Mouse (Mus musculus) erythroblast, embryonic 14.5 days (primary cell): ENCODE data around the gene Ccdc51. TPM values are rescaled to one million over a fixed set of nuclear protein-coding genes. Genes with fewer than 3 reads are reported as not detected.

Experiments
- H3K27me3 ChIP-seq: 2 replicates; pipeline ENCODE4 v1.6.1; 2012; ENCODE audit warnings: inconsistent platforms; ENCODE audit not compliant: control insufficient read depth
- H3K36me3 ChIP-seq: 2 replicates; pipeline ENCODE4 v1.6.1; 2012; ENCODE audit warnings: mild to moderate bottlenecking, inconsistent platforms; ENCODE audit not compliant: control insufficient read depth
- H3K4me1 ChIP-seq: 2 replicates; pipeline ENCODE4 v1.6.1; 2012; ENCODE audit warnings: inconsistent platforms; ENCODE audit not compliant: control insufficient read depth
- H3K4me3 ChIP-seq: replicated peaks from 2 replicates; pipeline ENCODE3; 2012; ENCODE audit warnings: moderate library complexity, mild to moderate bottlenecking, inconsistent platforms
- H3K9me3 ChIP-seq: 2 replicates; pipeline ENCODE4 v1.6.1; 2012; ENCODE audit warnings: low read length, inconsistent platforms, mixed read lengths; ENCODE audit not compliant: control insufficient read depth
- GATA1 ChIP-seq: IDR thresholded peaks from 2 replicates; pipeline ENCODE4 v1.6.1; 2012; ENCODE audit warnings: low read length, inconsistent platforms, mixed read lengths
- TAL1 ChIP-seq: IDR thresholded peaks from 3 replicates; pipeline ENCODE4 v1.6.1; 2012; ENCODE audit warnings: low read length, inconsistent platforms, mixed read lengths
- polyA plus RNA-seq: library from polyadenylated mRNA; stranded (reverse); fragments of >175 nt; gene quantifications from 2 replicates; pipeline ENCODE4 v1.2.3, GENCODE M21; 2012

Gene Ccdc51
- polyA plus RNA-seq = 0.84 and 0.85 TPM in 2 replicates

- H3K36me3 ChIP-seq = peaks cover 30% of the 10 kb centered on the region
- H3K4me3 ChIP-seq = peak within 1 kb of the TSS; percentile 77
- H3K27me3 ChIP-seq = no peaks in the 10 kb centered on the region
- TF ChIP-seq TAL1 = no peak
- no peak for TF ChIP-seq GATA1
- no peaks in the 10 kb centered on the region for H3K9me3 ChIP-seq
- H3K4me1 ChIP-seq = peaks cover 40% of the 10 kb centered on the region
Observed at GRCm38 (mm10) chr9:109082124-109082800, at the start of gene Ccdc51, which contains the start of gene Tma7. TSS of gene Ccdc51 (plus strand) at chr9:109082493. TSS of gene Tma7 (minus strand) at chr9:109082587.

- peak within 1 kb of the TSS; percentile 59 for H3K4me3 ChIP-seq
- H3K9me3 ChIP-seq = no peaks in the 10 kb centered on the region
- H3K36me3 ChIP-seq = no peaks in the 10 kb centered on the region
- TF ChIP-seq TAL1 (no peak), GATA1 (no peak)
- peaks cover 14% of the 10 kb centered on the region for H3K4me1 ChIP-seq
- H3K27me3 ChIP-seq = peaks cover 22% of the 10 kb centered on the region
Observed at GRCm38 (mm10) chr9:109038086-109038895, 44.0 kb upstream of the Ccdc51 start, which contains the start of gene Shisa5. TSS of gene Shisa5 (plus strand) at chr9:109038565.

- no peaks in the 10 kb centered on the region for H3K9me3 ChIP-seq
- H3K4me1 ChIP-seq = peaks cover 14% of the 10 kb centered on the region
- TF ChIP-seq TAL1 (no peak), GATA1 (no peak)
- H3K4me3 ChIP-seq = peak overlapping the region; percentile 59
- peaks cover 22% of the 10 kb centered on the region for H3K27me3 ChIP-seq
- H3K36me3 ChIP-seq = no peaks in the 10 kb centered on the region
Observed at GRCm38 (mm10) chr9:109038901-109039364, 43.4 kb upstream of the Ccdc51 start.

GRCm38 (mm10) chr9:109039681-109040080, 42.6 kb upstream of the Ccdc51 start:
- Histone ChIP-seq H3K36me3 (no peaks in the 10 kb centered on the region), H3K27me3 (peaks cover 22% of the 10 kb centered on the region), H3K4me1 (peaks cover 14% of the 10 kb centered on the region), H3K9me3 (no peaks in the 10 kb centered on the region), H3K4me3 (no peak overlapping the region)
- TF ChIP-seq GATA1 (no peak), TAL1 (no peak)

- H3K36me3 ChIP-seq = no peaks in the 10 kb centered on the region
- H3K9me3 ChIP-seq = no peaks in the 10 kb centered on the region
- TF ChIP-seq GATA1 (no peak), TAL1 (no peak)
- no peak overlapping the region for H3K4me3 ChIP-seq
- H3K27me3 ChIP-seq = peaks cover 22% of the 10 kb centered on the region
- peaks cover 14% of the 10 kb centered on the region for H3K4me1 ChIP-seq
Observed at GRCm38 (mm10) chr9:109040216-109040615, 42.1 kb upstream of the Ccdc51 start.

GRCm38 (mm10) chr9:109040906-109041305, 41.4 kb upstream of the Ccdc51 start:
- Histone ChIP-seq H3K36me3 (no peaks in the 10 kb centered on the region), H3K27me3 (peaks cover 22% of the 10 kb centered on the region), H3K9me3 (no peaks in the 10 kb centered on the region), H3K4me3 (no peak overlapping the region), H3K4me1 (peaks cover 14% of the 10 kb centered on the region)
- TF ChIP-seq GATA1 (no peak), TAL1 (no peak)

- peaks cover 22% of the 10 kb centered on the region for H3K27me3 ChIP-seq
- no peaks in the 10 kb centered on the region for H3K9me3 ChIP-seq
- H3K4me1 ChIP-seq = peaks cover 15% of the 10 kb centered on the region
- H3K36me3 ChIP-seq = no peaks in the 10 kb centered on the region
- TF ChIP-seq TAL1 (no peak), GATA1 (no peak)
- no peak overlapping the region for H3K4me3 ChIP-seq
Observed at GRCm38 (mm10) chr9:109041351-109041750, 40.9 kb upstream of the Ccdc51 start.

- Histone ChIP-seq H3K4me3 (no peak overlapping the region), H3K9me3 (no peaks in the 10 kb centered on the region), H3K4me1 (peaks cover 9% of the 10 kb centered on the region), H3K27me3 (no peaks in the 10 kb centered on the region), H3K36me3 (no peaks in the 10 kb centered on the region)
- TF ChIP-seq GATA1 = no peak
- TF ChIP-seq TAL1 = no peak
Observed at GRCm38 (mm10) chr9:109046306-109046705, 36.0 kb upstream of the Ccdc51 start.

GRCm38 (mm10) chr9:109049316-109049715, 33.0 kb upstream of the Ccdc51 start:
- TF ChIP-seq TAL1 (no peak), GATA1 (no peak)
- Histone ChIP-seq H3K9me3 (no peaks in the 10 kb centered on the region), H3K27me3 (no peaks in the 10 kb centered on the region), H3K4me1 (peaks cover 10% of the 10 kb centered on the region), H3K36me3 (no peaks in the 10 kb centered on the region), H3K4me3 (no peak overlapping the region)
